ENCODE assay signal across 8 mouse cellular contexts in the genomic region with DNA sequence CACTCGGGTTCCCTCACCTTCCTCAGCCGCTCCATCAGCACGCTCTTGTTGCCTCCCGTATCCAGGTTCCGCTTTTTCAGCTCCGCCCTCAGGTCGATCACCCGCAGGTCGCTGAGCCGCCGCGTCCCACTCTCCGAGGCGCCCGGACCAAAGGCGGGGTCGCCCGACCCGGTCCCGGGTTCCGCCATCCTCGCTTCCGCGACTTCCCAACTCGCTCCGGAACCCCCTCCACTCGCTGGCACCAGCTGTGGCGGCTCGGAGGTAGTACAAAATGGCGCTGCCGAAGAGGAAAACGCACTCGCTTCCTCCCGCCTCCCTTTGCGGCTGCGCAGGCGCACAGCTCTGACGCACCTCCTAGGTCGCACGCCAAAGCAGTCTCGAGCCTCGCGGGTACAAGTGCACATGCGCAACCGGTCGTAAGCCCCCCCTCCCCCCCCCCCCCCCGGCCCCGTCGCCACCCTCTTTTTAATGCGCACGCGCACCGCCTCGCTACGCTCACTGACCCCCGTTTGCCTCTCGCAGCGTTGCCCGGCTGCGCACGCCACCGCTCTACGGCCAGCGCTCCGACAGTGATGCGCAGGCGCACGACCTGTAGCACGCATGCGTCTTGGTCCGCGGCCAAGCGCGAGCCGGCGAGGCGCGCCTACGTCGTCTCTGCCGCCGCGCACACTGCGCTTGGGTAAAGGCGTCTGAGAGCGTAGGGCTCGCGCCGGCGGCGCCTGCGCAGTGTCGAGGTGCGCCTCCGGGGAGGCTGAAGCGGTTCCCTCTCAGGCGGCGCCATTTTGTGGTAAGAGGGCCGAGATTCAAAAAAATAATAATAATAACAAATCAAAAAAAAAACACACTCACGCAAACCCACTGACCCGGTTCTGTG. TPM values are rescaled to one million over a fixed set of nuclear protein-coding genes. Genes with fewer than 3 reads are reported as not detected.
DNase-seq lines count a peak whose midpoint lies in the region; ATAC-seq lines count a peak whose summit lies in the region.

Gene Safb2, minus strand, starts transcription at position 329 of the 874 bp plus-strand sequence.
Gene Safb, plus strand, starts transcription at position 569 of the 874 bp plus-strand sequence.

- peak; percentile 97 for DNase-seq in WW6 (ENCODE audit: low read depth, low spot score)
- peak; percentile 99 to 100 for DNase-seq in cerebellum, postnatal 4 days (ENCODE audit: low spot score in 2 of 2)
- peak; percentile 98 for DNase-seq in gastrocnemius, adult 18-20 months (ENCODE audit: low spot score)
- peak; percentile 99 for DNase-seq in left cerebral cortex, adult 18-20 months (ENCODE audit: low spot score in 2 of 2)
- peak; percentile 99 for DNase-seq in right cerebral cortex, adult 18-20 months
- peak; percentile 96 for DNase-seq in urinary bladder, postnatal 10 days (ENCODE audit: low spot score)

- H3K4me2 ChIP-seq in hindbrain, embryonic 16.5 days (ENCODE audit: low read length) = peak within 1 kb of the TSS; percentile 96

- peak; percentile 96 for ATAC-seq in hindbrain, embryonic 16.5 days

- peak within 1 kb of the TSS; percentile 86 for H3K4me3 ChIP-seq in hindbrain, embryonic 16.5 days (ENCODE audit: low read length)
- peak within 1 kb of the TSS; percentile 97 for H3K4me3 ChIP-seq in macrophage (ENCODE audit: inconsistent target)

- WGBS in hindbrain, embryonic 16.5 days = under 1% methylated on average over 90 of the region's 101 CpGs
- WGBS in macrophage (ENCODE audit: missing documents) = 1% methylated on average over 90 of the region's 101 CpGs

- no peaks in the 10 kb centered on the region for H3K27me3 ChIP-seq in hindbrain, embryonic 16.5 days (replicated peaks; ENCODE audit: control insufficient read depth, insufficient read depth, low read length)

- H3K9ac ChIP-seq in hindbrain, embryonic 16.5 days (ENCODE audit: low read depth, low read length) = peak within 1 kb of the TSS; percentile 89

- H3K27ac ChIP-seq in hindbrain, embryonic 16.5 days (ENCODE audit: low read depth, low read length) = peak within 1 kb of the TSS; percentile 95
- H3K27ac ChIP-seq in macrophage = peak within 1 kb of the TSS; percentile 95

- H3K9me3 ChIP-seq in hindbrain, embryonic 16.5 days (ENCODE audit: control insufficient read depth, low read length) = no peaks in the 10 kb centered on the region

- H3K4me1 ChIP-seq in hindbrain, embryonic 16.5 days (ENCODE audit: control insufficient read depth, insufficient read depth, low read depth, low read length) = peaks cover 49% of the 10 kb centered on the region

- H3K36me3 ChIP-seq in hindbrain, embryonic 16.5 days (ENCODE audit: control insufficient read depth, insufficient read depth, low read length) = peaks cover 24% of the 10 kb centered on the region
- peaks cover 40% of the 10 kb centered on the region for H3K36me3 ChIP-seq in macrophage (ENCODE audit: inconsistent target)

- H3K79me2 ChIP-seq in macrophage (ENCODE audit: inconsistent target) = peaks cover 88% of the 10 kb centered on the region

RNA-seq across cellular contexts. Expression of gene Safb2, which starts in this region (rescaled TPM):
- total RNA-seq in gastrocnemius, adult 18-20 months (2021) = 10 to 100 TPM; 28.5 to 30.1 TPM
- polyA plus RNA-seq in hindbrain, embryonic 16.5 days (2015; fragmentation: Nextera tagmentation; extraction: Ambion mirVana) = 56.7 and 66.1 TPM in 2 replicates
- 100 to 1,000 TPM; 104 to 120 TPM for total RNA-seq in left cerebral cortex, adult 18-20 months (2021)
- 1,000 to 10,000 TPM in 12 of 26 experiments, 100 to 1,000 TPM in 14; 543 to 1,311 (median 997) TPM for total RNA-seq in macrophage (2018; cell fraction: chromatin; rRNA removed)
- total RNA-seq in macrophage (2018; cell fraction: cytosol; rRNA removed) = 10 to 100 TPM; 42.8 to 91.8 (median 57.7) TPM
- total RNA-seq in macrophage (2018; cell fraction: nucleus; rRNA removed) = 100 to 1,000 TPM; 203 to 669 (median 359) TPM
- 63.5 to 115 TPM (median 92.8 TPM) in 3 replicates for polyA plus RNA-seq in macrophage (2018)

RNA-seq across cellular contexts. Expression of gene Safb, which starts in this region (rescaled TPM):
- total RNA-seq in gastrocnemius, adult 18-20 months (2021) = 10 to 100 TPM; 39.2 to 49.7 TPM
- polyA plus RNA-seq in hindbrain, embryonic 16.5 days (2015; fragmentation: Nextera tagmentation; extraction: Ambion mirVana) = 95.5 and 109 TPM in 2 replicates
- 100 to 1,000 TPM; 158 to 159 TPM for total RNA-seq in left cerebral cortex, adult 18-20 months (2021)
- total RNA-seq in macrophage (2018; cell fraction: chromatin; rRNA removed) = 100 to 1,000 TPM; 163 to 415 (median 310) TPM
- 10 to 100 TPM; 33.7 to 62.1 (median 47.7) TPM for total RNA-seq in macrophage (2018; cell fraction: cytosol; rRNA removed)
- total RNA-seq in macrophage (2018; cell fraction: nucleus; rRNA removed) = 100 to 1,000 TPM in 19 of 26 experiments, 10 to 100 TPM in 7; 70.9 to 178 (median 116) TPM
- polyA plus RNA-seq in macrophage (2018) = 51.7 to 66.4 TPM (median 57.5 TPM) in 3 replicates

Comparison
In these comparisons a context has a peak if more than half of its experiments do, and no peak if none do; other contexts are left out.
1. Peak in every context shown above with its lines: DNase-seq, ATAC-seq, H3K4me3 ChIP-seq and H3K27ac ChIP-seq.